Mouse (Mus musculus) liver, embryonic 11.5 days (tissue): Measurements from ENCODE around the gene Fam71a. TPM values are rescaled to one million over a fixed set of nuclear protein-coding genes. Genes with fewer than 3 reads are reported as not detected.

Experiments
- ATAC-seq: fragments of 200-750 bp; cut with Nextera tagmentation; replicated peaks from 2 replicates; pipeline ENCODE4 v1.8.0; 2017; ENCODE audit warnings: moderate number of reproducible peaks, mild to moderate bottlenecking, moderate TSS enrichment, moderate library complexity; ENCODE audit not compliant: low FRiP score
- DNase-seq: peaks from one replicate; pipeline ENCODE4 v3.0.0-alpha.2; 2017; ENCODE audit warnings: low spot score
- H3K27ac ChIP-seq: fragments of 300-500 bp; sonication (generic); 2 replicates; pipeline ENCODE4 v1.5.1; 2014; ENCODE audit warnings: mild to moderate bottlenecking, low read depth, low read length, control low read depth
- H3K27me3 ChIP-seq: fragments of 300-500 bp; sonication (generic); replicated peaks from 2 replicates; pipeline ENCODE4 v1.6.1; 2014; ENCODE audit warnings: low read length, mixed read lengths; ENCODE audit not compliant: control insufficient read depth, insufficient read depth
- H3K36me3 ChIP-seq: fragments of 300-500 bp; sonication (generic); 2 replicates; pipeline ENCODE4 v1.6.1; 2014; ENCODE audit warnings: mild to moderate bottlenecking, low read length, moderate library complexity, mixed read lengths; ENCODE audit not compliant: control insufficient read depth, insufficient read depth
- H3K4me1 ChIP-seq: fragments of 300-500 bp; sonication (generic); replicated peaks from 2 replicates; pipeline ENCODE4 v1.6.1; 2014; ENCODE audit warnings: low read length, mixed read lengths; ENCODE audit not compliant: control insufficient read depth, insufficient read depth
- H3K4me2 ChIP-seq: fragments of 300-500 bp; sonication (generic); 2 replicates; pipeline ENCODE4 v1.6.1; 2014; ENCODE audit warnings: mild to moderate bottlenecking, control low read depth, moderate library complexity
- H3K4me3 ChIP-seq: fragments of 300-500 bp; sonication (generic); 2 replicates; pipeline ENCODE4 v1.5.1; 2014; ENCODE audit warnings: low read depth, low read length, control low read depth
- H3K9ac ChIP-seq: fragments of 300-500 bp; sonication (generic); 2 replicates; pipeline ENCODE4 v1.6.1; 2014; ENCODE audit warnings: low read depth, low read length, control low read depth
- H3K9me3 ChIP-seq: fragments of 300-500 bp; sonication (generic); 2 replicates; pipeline ENCODE4 v1.6.1; 2016; ENCODE audit warnings: low read length, inconsistent platforms, mixed read lengths; ENCODE audit not compliant: control insufficient read depth
- WGBS: fragments of 180-500 bp; shearing (Covaris S2); extraction: QIAGEN DNeasy Blood & Tissue Kit; methylation state at CpG from one replicate; pipeline ENCODE4 v1.1.7; 2014; 5-methylcytosine and 5-hydroxymethylcytosine counted together
- polyA plus RNA-seq: library from polyadenylated mRNA; unstranded; fragments of >200 nt; fragmentation: Nextera tagmentation; extraction: Ambion mirVana; gene quantifications from 2 replicates; pipeline ENCODE4 v1.2.1, GENCODE M21; 2014

Fam71a gene
- polyA plus RNA-seq, 1 experiment from 2014 or later: not detected

- H3K9ac ChIP-seq: no peak overlapping the region
- peaks cover 8% of the 10 kb centered on the region for H3K27me3 ChIP-seq
- no peak for DNase-seq
- whole genome bisulfite sequencing: 31% methylated on average over 7 of the region's 7 CpGs
- no peak overlapping the region for H3K4me3 ChIP-seq
- no peak overlapping the region for H3K27ac ChIP-seq
- no peaks in the 10 kb centered on the region for H3K9me3 ChIP-seq
- H3K4me2 ChIP-seq: peak overlapping the region; percentile 8; the same call in 1 of the 2 replicates
- H3K36me3 ChIP-seq: no peaks in the 10 kb centered on the region
- peaks cover 6% of the 10 kb centered on the region; the same call in 1 of the 2 replicates for H3K4me1 ChIP-seq
- 0 out of 2 replicates have a peak, but pooled peaks have one; percentile 26 for ATAC-seq
These were observed 25.6 kb downstream of the Fam71a start for GRCm38 (mm10) chr1:191138874-191139495.

GRCm38 (mm10) chr1:191138436-191138835, 26.2 kb downstream of the Fam71a start:
- H3K4me1 ChIP-seq: peaks cover 9% of the 10 kb centered on the region
- no peaks in the 10 kb centered on the region for H3K36me3 ChIP-seq
- no peak overlapping the region for H3K4me2 ChIP-seq
- 77% methylated on average over 4 of the region's 4 CpGs for WGBS
- no peak overlapping the region for H3K27ac ChIP-seq
- no peak overlapping the region for H3K4me3 ChIP-seq
- DNase-seq (no peak), ATAC-seq (no peak)
- H3K9ac ChIP-seq: no peak overlapping the region
- no peaks in the 10 kb centered on the region for H3K9me3 ChIP-seq
- peaks cover 8% of the 10 kb centered on the region for H3K27me3 ChIP-seq

GRCm38 (mm10) chr1:191135406-191135805, 29.2 kb downstream of the Fam71a start:
- peaks cover 21% of the 10 kb centered on the region for H3K4me1 ChIP-seq
- ATAC-seq (no peak), DNase-seq (no peak)
- H3K4me3 ChIP-seq: no peak overlapping the region
- no peaks in the 10 kb centered on the region for H3K27me3 ChIP-seq
- no peaks in the 10 kb centered on the region for H3K9me3 ChIP-seq
- no peak overlapping the region for H3K4me2 ChIP-seq
- H3K9ac ChIP-seq: no peak overlapping the region
- H3K36me3 ChIP-seq: no peaks in the 10 kb centered on the region
- H3K27ac ChIP-seq: no peak overlapping the region
- 61% methylated on average over 4 of the region's 4 CpGs for WGBS

- ATAC-seq: peak; percentile 75
- Histone ChIP-seq H3K9me3 (peaks cover 3% of the 10 kb centered on the region; the same call in 1 of the 2 replicates), H3K27me3 (no peaks in the 10 kb centered on the region), H3K4me1 (peaks cover 15% of the 10 kb centered on the region), H3K36me3 (no peaks in the 10 kb centered on the region), H3K4me3 (no peak overlapping the region), H3K4me2 (peak overlapping the region; percentile 42; the same call in 1 of the 2 replicates), H3K27ac (no peak overlapping the region), H3K9ac (no peak overlapping the region)
- no peak for DNase-seq
- 27% methylated on average over 5 of the region's 5 CpGs for WGBS
These were observed 31.7 kb downstream of the Fam71a start for GRCm38 (mm10) chr1:191132934-191133333.

- Histone ChIP-seq H3K4me3 (no peak overlapping the region), H3K9me3 (peaks cover 3% of the 10 kb centered on the region; the same call in 1 of the 2 replicates), H3K36me3 (no peaks in the 10 kb centered on the region), H3K4me2 (no peak overlapping the region), H3K9ac (no peak overlapping the region), H3K27ac (no peak overlapping the region), H3K27me3 (no peaks in the 10 kb centered on the region), H3K4me1 (peaks cover 15% of the 10 kb centered on the region)
- 59% methylated on average over 5 of the region's 5 CpGs for WGBS
- DNase-seq: no peak
- ATAC-seq: no peak
These were observed 32.4 kb downstream of the Fam71a start for GRCm38 (mm10) chr1:191132240-191132639.

- no peak overlapping the region for H3K27ac ChIP-seq
- WGBS: 80% methylated on average over 2 of the region's 2 CpGs
- peaks cover 3% of the 10 kb centered on the region; the same call in 1 of the 2 replicates for H3K9me3 ChIP-seq
These were observed 32.9 kb downstream of the Fam71a start for GRCm38 (mm10) chr1:191131692-191132091.

GRCm38 (mm10) chr1:191125811-191126638, 38.6 kb downstream of the Fam71a start:
- Histone ChIP-seq H3K4me1 (0 out of 2 replicates have a peak, but pooled peaks cover 2% of the 10 kb centered on the region), H3K9ac (no peak overlapping the region), H3K9me3 (peaks cover 3% of the 10 kb centered on the region; the same call in 1 of the 2 replicates), H3K4me2 (peak overlapping the region; percentile 55), H3K27ac (no peak overlapping the region), H3K36me3 (no peaks in the 10 kb centered on the region), H3K27me3 (peaks cover 15% of the 10 kb centered on the region), H3K4me3 (peak overlapping the region; percentile 21)
- DNase-seq (peak; percentile 74), ATAC-seq (peak; percentile 88)
- WGBS: 12% methylated on average over 38 of the region's 38 CpGs

More at GRCm38 (mm10) chr1:191131692-191132091, 32.9 kb downstream of the Fam71a start:
- Histone ChIP-seq H3K4me3 (no peak overlapping the region), H3K4me2 (no peak overlapping the region), H3K9ac (no peak overlapping the region), H3K27me3 (no peaks in the 10 kb centered on the region), H3K4me1 (peaks cover 15% of the 10 kb centered on the region), H3K36me3 (no peaks in the 10 kb centered on the region)
- no peak for DNase-seq
- ATAC-seq: no peak

GRCm38 (mm10) chr1:191124288-191124687, 40.3 kb downstream of the Fam71a start:
- Histone ChIP-seq H3K9ac (no peak overlapping the region), H3K9me3 (peaks cover under 1% of the 10 kb centered on the region; the same call in 1 of the 2 replicates), H3K27ac (no peak overlapping the region), H3K4me3 (no peak overlapping the region), H3K27me3 (peaks cover 15% of the 10 kb centered on the region), H3K36me3 (no peaks in the 10 kb centered on the region), H3K4me2 (no peak overlapping the region), H3K4me1 (peaks cover 3% of the 10 kb centered on the region; the same call in 1 of the 2 replicates)
- ATAC-seq (no peak), DNase-seq (no peak)
- 53% methylated on average over 4 of the region's 4 CpGs for WGBS
